ENCODE assay signal across 28 mouse cellular contexts in genomic region chr4:98793486-98793885, GRCm38 (mm10). TPM values are rescaled to one million over a fixed set of nuclear protein-coding genes. Genes with fewer than 3 reads are reported as not detected.
DNase-seq lines count a peak whose midpoint lies in the region; TF ChIP-seq lines count a peak whose summit lies in the region.
"Had no signal": no experiment of that assay in that cellular context is flagged by ENCODE, and none has a peak within 500 bp of the region (broad histone marks: within the 10 kb centered on the region; RNA-seq: fewer than 3 reads in every experiment).

No protein-coding gene starts in this region.

- no peaks in the 10 kb centered on the region for H3K27me3 ChIP-seq in myocyte (ENCODE audit: control insufficient read depth, insufficient read depth, insufficient read length)
- H3K27me3 ChIP-seq: embryonic facial prominence, embryonic 13.5 days; embryonic facial prominence, embryonic 15.5 days had no signal

- TF ChIP-seq POLR2A in myocyte (IDR thresholded peaks at IDR 0.05; ENCODE audit: insufficient read length, low read depth) = no peak

- H3K36me3 ChIP-seq in myocyte (ENCODE audit: control insufficient read depth, insufficient read depth) = no peaks in the 10 kb centered on the region
- H3K36me3 ChIP-seq: embryonic facial prominence, embryonic 13.5 days; embryonic facial prominence, embryonic 15.5 days; forebrain, embryonic 10.5 days; forebrain, embryonic 12.5 days; G1E had no signal

- H3K4me2 ChIP-seq in myocyte (ENCODE audit: low read depth) = no peak overlapping the region
- H3K4me2 ChIP-seq: embryonic facial prominence, embryonic 13.5 days; embryonic facial prominence, embryonic 15.5 days; forebrain, embryonic 12.5 days had no signal

- peak overlapping the region; percentile 14 for H3K4me3 ChIP-seq in myocyte
- H3K4me3 ChIP-seq: embryonic facial prominence, embryonic 13.5 days; embryonic facial prominence, embryonic 15.5 days; erythroblast, embryonic 14.5 days; forebrain, embryonic 10.5 days; forebrain, embryonic 12.5 days had no signal

- DNase-seq in 3134 (ENCODE audit: extremely low read depth, insufficient read length, low spot score) (peak; percentile 77), A20 (ENCODE audit: low read depth, low spot score) (peak; percentile 46), MN1 (ENCODE audit: low spot score) (peak; percentile 60)
- DNase-seq in spleen, adult 18-20 months = no peak
- DNase-seq in embryo, embryonic 10 days (ENCODE audit: low spot score) = no peak
- DNase-seq in embryo, embryonic 11 days = no peak
- DNase-seq: adrenal gland, adult 8-10 months; adrenal gland, postnatal 14 days; cerebellum, adult 11 months; cerebellum, adult 18-20 months; cerebellum, adult 8-10 months; cerebellum, adult 9-11 months; cerebellum, postnatal 14 days; cerebellum, postnatal 36 days had no signal

- no peak overlapping the region for H3ac ChIP-seq in myocyte (ENCODE audit: control insufficient read depth, insufficient read length)

- no peaks in the 10 kb centered on the region for H3K79me2 ChIP-seq in myocyte (ENCODE audit: control insufficient read depth, insufficient read depth)

TF ChIP-seq in myocyte, 11 proteins besides CTCF, POLR2A, EP300 and RAD21:
- no peak for TF ChIP-seq CEBPB (IDR thresholded peaks at IDR 0.05; ENCODE audit: insufficient read depth, poor library complexity, severe bottlenecking)
- TF ChIP-seq MYOG (IDR thresholded peaks at IDR 0.05; ENCODE audit: control insufficient read depth in 1 of 3, insufficient read depth in 1 of 3, insufficient read length in 2 of 3, low read depth in 2 of 3) = no peak
- no peak for TF ChIP-seq POLR2AphosphoS2 (IDR thresholded peaks at IDR 0.05; ENCODE audit: insufficient read length, low read depth)
- no peak for TF ChIP-seq USF1 (IDR thresholded peaks at IDR 0.05; ENCODE audit: low read depth)
- TF ChIP-seq TCF3 (IDR thresholded peaks at IDR 0.05; ENCODE audit: insufficient read length, low read depth) = no peak
- TF ChIP-seq TCF12 (IDR thresholded peaks at IDR 0.05; ENCODE audit: insufficient read depth, poor library complexity, severe bottlenecking) = no peak
- no peak for TF ChIP-seq MYOD1 (IDR thresholded peaks at IDR 0.05; ENCODE audit: control insufficient read depth in 1 of 3, insufficient read length in 2 of 3, low read depth in 2 of 3)
- TF ChIP-seq SRF (IDR thresholded peaks at IDR 0.05; ENCODE audit: control insufficient read depth, insufficient read length, low read depth) = no peak
- TF ChIP-seq E2F4 (IDR thresholded peaks at IDR 0.05; ENCODE audit: insufficient read depth) = no peak
- no peak for TF ChIP-seq MAX (IDR thresholded peaks at IDR 0.05; ENCODE audit: low read depth)
- no peak for TF ChIP-seq REST (IDR thresholded peaks at IDR 0.05; ENCODE audit: insufficient read depth, insufficient read length)

RNA-seq across cellular contexts. Expression of gene Kank4, which starts 23.9 kb away (rescaled TPM):
- 0.01 TPM for polyA plus RNA-seq in myocyte (2012; fragmentation: generic; extraction: Trizol)
- polyA plus RNA-seq: activated CD4-positive, CD25-positive, alpha-beta regulatory T cell, adult 4 months; C2C12; erythroblast, embryonic 14.5 days; G1E had no signal

RNA-seq across cellular contexts. Expression of gene I0C0044D17Rik, which starts 30.2 kb away (rescaled TPM):
- not detected for polyA plus RNA-seq in myocyte (2012; fragmentation: generic; extraction: Trizol)
- polyA plus RNA-seq: activated CD4-positive, CD25-positive, alpha-beta regulatory T cell, adult 4 months; brain, embryonic 14.5 days; C2C12; embryonic facial prominence, embryonic 11.5 days; embryonic facial prominence, embryonic 13.5 days; embryonic facial prominence, embryonic 15.5 days; erythroblast, embryonic 14.5 days; forebrain, embryonic 10.5 days; forebrain, embryonic 12.5 days; forebrain, embryonic 14.5 days; forebrain, embryonic 16.5 days; frontal cortex, adult 2 months; G1E had no signal

Comparison
In these comparisons a context has a peak if more than half of its experiments do, and no peak if none do; other contexts are left out.
1. DNase-seq: peak in 3134 (single experiment), A20 (single experiment) and MN1 (single experiment); none in spleen, adult 18-20 months (0 of 2), embryo, embryonic 10 days (single experiment) and embryo, embryonic 11 days (single experiment).